9 mouse cellular contexts compared by ENCODE assay signal in the genomic region with DNA sequence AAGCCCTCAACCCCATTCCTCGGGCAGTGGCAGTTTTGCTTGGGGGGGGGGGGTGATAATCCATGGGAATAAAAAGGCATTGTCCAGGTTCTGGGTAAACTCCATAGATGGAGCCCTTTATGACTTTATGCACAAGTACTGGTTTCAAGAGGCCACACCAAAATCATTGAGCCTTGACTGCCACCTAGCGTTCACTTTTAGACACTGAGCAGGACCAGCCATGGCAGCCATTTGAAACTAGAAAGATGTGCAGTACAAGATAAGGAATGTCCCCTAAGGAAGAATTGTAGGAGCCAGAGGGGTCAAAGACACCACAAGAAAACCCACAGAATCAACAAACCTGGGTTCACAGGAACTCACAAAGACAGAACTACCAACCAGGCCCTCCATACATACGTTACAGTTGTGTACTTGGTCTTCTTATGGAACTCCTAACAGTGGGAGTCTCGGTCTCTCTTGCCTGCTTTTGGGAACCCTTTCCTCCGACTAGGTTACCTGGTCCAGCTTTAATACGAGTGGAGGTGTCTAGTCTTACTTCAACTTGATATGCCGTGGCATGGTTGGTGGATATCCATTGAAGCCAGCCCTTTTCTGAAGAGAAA. TPM values are rescaled to one million over a fixed set of nuclear protein-coding genes. Genes with fewer than 3 reads are reported as not detected.
A peak's percentile ranks its signal among the peaks of the same experiment; 100 is the strongest.
DNase-seq lines count a peak whose midpoint lies in the region; ATAC-seq and TF ChIP-seq lines count a peak whose summit lies in the region.
"Had no signal": no experiment of that assay in that cellular context is flagged by ENCODE, and none has a peak within 500 bp of the region (broad histone marks: within the 10 kb centered on the region; RNA-seq: fewer than 3 reads in every experiment).

No protein-coding gene starts in this region.

- 42% methylated on average over 7 of the region's 7 CpGs for WGBS in liver, embryonic 13.5 days (ENCODE audit: insufficient replicate concordance)
- 59% methylated on average over 7 of the region's 7 CpGs for WGBS in neural tube, embryonic 13.5 days

- intact Hi-C loops in heart, postnatal 10 days (cut with DNase I), result loop anchor here (1.0 kb wide), 1 partner anchor 169 kb away; no protein-coding TSS in a partner anchor

- H3K4me2 ChIP-seq in liver, embryonic 13.5 days, result no peak overlapping the region
- H3K4me2 ChIP-seq in neural tube, embryonic 13.5 days, result no peak overlapping the region
- H3K4me2 ChIP-seq: limb, embryonic 15.5 days had no signal

- no peaks in the 10 kb centered on the region for H3K9me3 ChIP-seq in E14TG2a.4 (ENCODE audit: low read length)
- H3K9me3 ChIP-seq in liver, embryonic 13.5 days (replicated peaks), result no peaks in the 10 kb centered on the region
- no peaks in the 10 kb centered on the region for H3K9me3 ChIP-seq in neural tube, embryonic 13.5 days
- H3K9me3 ChIP-seq: limb, embryonic 15.5 days had no signal

- no peak overlapping the region for H3K9ac ChIP-seq in liver, embryonic 13.5 days
- H3K9ac ChIP-seq in neural tube, embryonic 13.5 days, result no peak overlapping the region
- H3K9ac ChIP-seq: limb, embryonic 15.5 days had no signal

- peak; percentile 70 for TF ChIP-seq CTCF in E14TG2a.4 (conservative IDR thresholded peaks at IDR 0.05; ENCODE audit: low read length)

- no peak overlapping the region for H3K27ac ChIP-seq in liver, embryonic 13.5 days
- no peak overlapping the region for H3K27ac ChIP-seq in neural tube, embryonic 13.5 days (replicated peaks)
- H3K27ac ChIP-seq: limb, embryonic 15.5 days had no signal

- no peaks in the 10 kb centered on the region for H3K27me3 ChIP-seq in E14TG2a.4 (ENCODE audit: insufficient read depth, low read length)
- no peaks in the 10 kb centered on the region for H3K27me3 ChIP-seq in liver, embryonic 13.5 days
- H3K27me3 ChIP-seq in neural tube, embryonic 13.5 days, result no peaks in the 10 kb centered on the region
- H3K27me3 ChIP-seq: limb, embryonic 15.5 days had no signal

- H3K4me3 ChIP-seq in E14TG2a.4 (replicated peaks; ENCODE audit: low read length), result no peak overlapping the region
- no peak overlapping the region for H3K4me3 ChIP-seq in liver, embryonic 13.5 days (replicated peaks)
- H3K4me3 ChIP-seq in neural tube, embryonic 13.5 days, result no peak overlapping the region
- H3K4me3 ChIP-seq: limb, embryonic 15.5 days had no signal

- DNase-seq in brain, adult 2 months (ENCODE audit: low read depth, low spot score), result peak; percentile 87
- DNase-seq in heart, postnatal 10 days, result peak; percentile 68 to 85
- DNase-seq in kidney, postnatal 36 days, result peak; percentile 73 to 83
- peak; percentile 34 for DNase-seq in liver, embryonic 13.5 days
- DNase-seq in telencephalon, adult 2 months (ENCODE audit: low read depth, low spot score), result peak; percentile 49

- H3K36me3 ChIP-seq in E14TG2a.4 (ENCODE audit: insufficient read depth, low read length), result no peaks in the 10 kb centered on the region
- no peaks in the 10 kb centered on the region for H3K36me3 ChIP-seq in liver, embryonic 13.5 days
- no peaks in the 10 kb centered on the region for H3K36me3 ChIP-seq in neural tube, embryonic 13.5 days
- H3K36me3 ChIP-seq: limb, embryonic 15.5 days had no signal

- no peaks in the 10 kb centered on the region for H3K4me1 ChIP-seq in E14TG2a.4 (replicated peaks; ENCODE audit: low read depth, low read length)
- no peaks in the 10 kb centered on the region for H3K4me1 ChIP-seq in liver, embryonic 13.5 days (replicated peaks)
- no peaks in the 10 kb centered on the region for H3K4me1 ChIP-seq in neural tube, embryonic 13.5 days (replicated peaks)
- H3K4me1 ChIP-seq: limb, embryonic 15.5 days had no signal

- 0 out of 2 replicates have a peak, but pooled peaks have one; percentile 55 for ATAC-seq in erythroblast, adult 5-6 weeks (replicated peaks; ENCODE audit: low FRiP score, poor library complexity, severe bottlenecking)
- 0 out of 2 replicates have a peak, but pooled peaks have one; percentile 51 for ATAC-seq in liver, embryonic 13.5 days (ENCODE audit: low read depth)
- peak; percentile 87 for ATAC-seq in neural tube, embryonic 13.5 days (ENCODE audit: low read depth)

RNA-seq across cellular contexts. Expression of gene Adgrf2, which starts 40.3 kb away (rescaled TPM):
- not detected in 2 replicates for total RNA-seq in erythroblast, adult 5-6 weeks (2015; ENCODE audit: low replicate concordance)
- not detected in 2 replicates for total RNA-seq in erythroblast, adult 5-6 weeks (2017; ENCODE audit: low replicate concordance)
- under 1 TPM in 1 of 2 experiments, not detected in 1; 0.41 TPM for total RNA-seq in heart, postnatal 10 days (2021)
- not detected in 2 replicates for polyA plus RNA-seq in liver, embryonic 13.5 days (2015; fragmentation: Nextera tagmentation; extraction: Ambion mirVana)
- 0.08 TPM in 1 of 2 replicates, not detected in the other for polyA plus RNA-seq in neural tube, embryonic 13.5 days (2015; fragmentation: Nextera tagmentation; extraction: Ambion mirVana)

Comparison
In these comparisons a context has a peak if more than half of its experiments do, and no peak if none do; other contexts are left out.
1. DNase-seq: peak in every context shown above with its lines; median percentile 87 in brain, adult 2 months; 78 in kidney, postnatal 36 days; 76 in heart, postnatal 10 days; 49 in telencephalon, adult 2 months; 34 in liver, embryonic 13.5 days.